Mouse (Mus musculus) heart, embryonic 12.5 days (tissue): ENCODE results near the gene Mrpl43. TPM values are rescaled to one million over a fixed set of nuclear protein-coding genes. Genes with fewer than 3 reads are reported as not detected.

Experiments
- ATAC-seq: fragments of 200-750 bp; cut with Nextera tagmentation; 2 replicates; pipeline ENCODE4 v1.8.0; 2017; ENCODE audit warnings: moderate TSS enrichment, moderate library complexity; ENCODE audit not compliant: insufficient number of reproducible peaks, low FRiP score
- H3K27ac ChIP-seq: fragments of 300-500 bp; sonication (generic); 2 replicates; pipeline ENCODE4 v1.5.1; 2016; ENCODE audit warnings: mild to moderate bottlenecking, moderate library complexity; ENCODE audit not compliant: poor library complexity, severe bottlenecking
- H3K27me3 ChIP-seq: fragments of 300-500 bp; sonication (generic); replicated peaks from 2 replicates; pipeline ENCODE4 v1.6.1; 2016; ENCODE audit warnings: mild to moderate bottlenecking, moderate library complexity
- H3K36me3 ChIP-seq: fragments of 300-500 bp; sonication (generic); 2 replicates; pipeline ENCODE4 v1.6.1; 2016; ENCODE audit warnings: mild to moderate bottlenecking, moderate library complexity
- H3K4me1 ChIP-seq: fragments of 300-500 bp; sonication (generic); replicated peaks from 2 replicates; pipeline ENCODE4 v1.6.1; 2016; ENCODE audit warnings: mild to moderate bottlenecking
- H3K4me2 ChIP-seq: fragments of 300-500 bp; sonication (generic); 2 replicates; pipeline ENCODE4 v1.6.1; 2016; ENCODE audit warnings: mild to moderate bottlenecking, moderate library complexity
- H3K4me3 ChIP-seq: fragments of 300-500 bp; sonication (generic); 2 replicates; pipeline ENCODE4 v1.5.1; 2016; ENCODE audit warnings: mild to moderate bottlenecking
- H3K9ac ChIP-seq: fragments of 300-500 bp; sonication (generic); 2 replicates; pipeline ENCODE4 v1.6.1; 2016; ENCODE audit warnings: mild to moderate bottlenecking, moderate library complexity
- H3K9me3 ChIP-seq: fragments of 300-500 bp; sonication (generic); replicated peaks from 2 replicates; pipeline ENCODE4 v1.6.1; 2016; ENCODE audit warnings: mild to moderate bottlenecking, moderate library complexity
- WGBS: fragments of 180-500 bp; shearing (Covaris S2); methylation state at CpG from one replicate; pipeline ENCODE4 v1.1.7; 2016; 5-methylcytosine and 5-hydroxymethylcytosine counted together
- polyA plus RNA-seq: library from polyadenylated mRNA; unstranded; fragments of >200 nt; fragmentation: Nextera tagmentation; extraction: Ambion mirVana; gene quantifications from 2 replicates; pipeline ENCODE4 v1.2.1, GENCODE M21; 2016

Gene Mrpl43
- polyA plus RNA-seq, 1 experiment from 2014 or later = 66.8 TPM

GRCm38 (mm10) chr19:45005444-45005843 is 798 bp downstream of the Mrpl43 start, which contains the start of gene Twnk:
Gene Twnk (plus strand): TSS chr19:45005663.
- no peaks in the 10 kb centered on the region for H3K27me3 ChIP-seq
- peak within 1 kb of the TSS; percentile 80 for H3K27ac ChIP-seq
- H3K4me2 ChIP-seq = peak within 1 kb of the TSS; percentile 97
- no peak for ATAC-seq
- peak within 1 kb of the TSS; percentile 94 for H3K4me3 ChIP-seq
- H3K9ac ChIP-seq = peak within 1 kb of the TSS; percentile 90
- peaks cover 46% of the 10 kb centered on the region for H3K36me3 ChIP-seq
- no peaks in the 10 kb centered on the region for H3K9me3 ChIP-seq
- 9% methylated on average over 16 of the region's 16 CpGs for WGBS
- H3K4me1 ChIP-seq = peaks cover 24% of the 10 kb centered on the region

GRCm38 (mm10) chr19:45003740-45004516 is 2.3 kb downstream of the Mrpl43 start:
- H3K9me3 ChIP-seq = no peaks in the 10 kb centered on the region
- 81% methylated on average over 7 of the region's 7 CpGs for WGBS
- H3K4me2 ChIP-seq = no peak overlapping the region
- H3K27me3 ChIP-seq = no peaks in the 10 kb centered on the region
- H3K4me1 ChIP-seq = peaks cover 24% of the 10 kb centered on the region
- peaks cover 34% of the 10 kb centered on the region for H3K36me3 ChIP-seq
- no peak overlapping the region for H3K27ac ChIP-seq
- no peak overlapping the region for H3K9ac ChIP-seq
- no peak for ATAC-seq
- no peak overlapping the region for H3K4me3 ChIP-seq

GRCm38 (mm10) chr19:45002301-45002700 is 3.9 kb downstream of the Mrpl43 start:
- Histone ChIP-seq H3K9ac (no peak overlapping the region), H3K27ac (no peak overlapping the region), H3K4me2 (no peak overlapping the region), H3K27me3 (no peaks in the 10 kb centered on the region), H3K4me3 (no peak overlapping the region), H3K36me3 (peaks cover 27% of the 10 kb centered on the region), H3K9me3 (no peaks in the 10 kb centered on the region), H3K4me1 (peaks cover 14% of the 10 kb centered on the region)
- WGBS = 54% methylated on average over 3 of the region's 3 CpGs
- no peak for ATAC-seq

DNA sequence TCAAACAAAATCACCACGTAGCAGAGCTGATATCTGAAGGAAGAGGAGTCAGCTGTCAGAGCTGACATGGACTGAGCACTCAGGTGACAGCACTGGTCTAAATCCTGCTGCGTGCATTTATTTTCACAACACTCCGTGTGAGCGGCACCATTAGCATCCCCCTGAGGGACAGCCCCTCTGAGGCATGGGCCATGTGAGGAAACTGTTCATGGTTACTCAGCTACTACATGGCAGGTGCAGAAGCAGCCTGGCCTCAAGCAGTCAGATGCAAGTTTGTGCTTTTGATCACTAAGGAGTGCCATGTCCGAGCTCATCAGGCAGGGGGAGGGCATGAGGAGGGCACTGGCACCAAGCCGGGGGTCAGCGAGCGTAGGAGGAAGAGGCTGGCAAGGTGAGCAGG is 6.6 kb downstream of the Mrpl43 start:
- WGBS = 87% methylated on average over 8 of the region's 8 CpGs
- no peak overlapping the region for H3K27ac ChIP-seq
- H3K36me3 ChIP-seq = peaks cover 26% of the 10 kb centered on the region
- no peak overlapping the region for H3K9ac ChIP-seq
- ATAC-seq = no peak
- no peak overlapping the region for H3K4me2 ChIP-seq
- no peak overlapping the region for H3K4me3 ChIP-seq
- H3K4me1 ChIP-seq = no peaks in the 10 kb centered on the region
- H3K9me3 ChIP-seq = no peaks in the 10 kb centered on the region
- H3K27me3 ChIP-seq = no peaks in the 10 kb centered on the region

GRCm38 (mm10) chr19:44997786-44998185 is 8.5 kb downstream of the Mrpl43 start:
- H3K36me3 ChIP-seq = peaks cover 10% of the 10 kb centered on the region
- no peaks in the 10 kb centered on the region for H3K9me3 ChIP-seq
- 81% methylated on average over 11 of the region's 11 CpGs for WGBS
- no peak overlapping the region for H3K27ac ChIP-seq
- H3K4me2 ChIP-seq = no peak overlapping the region
- H3K4me1 ChIP-seq = no peaks in the 10 kb centered on the region
- no peak overlapping the region for H3K4me3 ChIP-seq
- H3K27me3 ChIP-seq = no peaks in the 10 kb centered on the region
- no peak for ATAC-seq
- no peak overlapping the region for H3K9ac ChIP-seq

DNA sequence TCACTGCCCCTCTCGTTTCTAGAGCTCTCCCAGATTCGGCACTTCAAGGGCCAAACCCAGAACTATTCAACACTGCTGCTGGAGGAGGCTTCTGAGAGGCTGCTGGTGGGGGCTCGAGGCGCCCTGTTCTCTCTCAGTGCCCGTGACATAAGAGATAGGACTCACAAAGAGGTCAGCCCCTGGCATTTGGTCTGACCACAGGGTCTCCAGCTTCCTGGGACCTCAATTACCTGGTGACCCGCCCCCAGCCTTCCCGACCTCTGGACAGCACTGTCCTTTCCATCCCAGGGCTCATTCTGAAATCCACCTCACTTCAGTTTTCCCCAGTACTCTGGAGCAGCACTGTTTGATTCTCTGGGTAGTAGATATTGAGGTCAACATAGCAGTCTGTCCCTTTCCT is 13.5 kb downstream of the Mrpl43 start:
- H3K9me3 ChIP-seq = no peaks in the 10 kb centered on the region
- H3K36me3 ChIP-seq = no peaks in the 10 kb centered on the region
- peaks cover 17% of the 10 kb centered on the region for H3K4me1 ChIP-seq
- no peak overlapping the region for H3K4me3 ChIP-seq
- 45% methylated on average over 7 of the region's 7 CpGs for WGBS
- H3K27ac ChIP-seq = no peak overlapping the region
- ATAC-seq = no peak
- no peak overlapping the region for H3K9ac ChIP-seq
- no peak overlapping the region for H3K4me2 ChIP-seq
- H3K27me3 ChIP-seq = 0 out of 2 replicates have a peak, but pooled peaks cover 4% of the 10 kb centered on the region

- ATAC-seq = no peak
- H3K4me2 ChIP-seq = no peak overlapping the region
- no peaks in the 10 kb centered on the region for H3K9me3 ChIP-seq
- H3K27me3 ChIP-seq = 0 out of 2 replicates have a peak, but pooled peaks cover 7% of the 10 kb centered on the region
- H3K4me1 ChIP-seq = peaks cover 17% of the 10 kb centered on the region
- H3K36me3 ChIP-seq = no peaks in the 10 kb centered on the region
- no peak overlapping the region for H3K4me3 ChIP-seq
- no peak overlapping the region for H3K9ac ChIP-seq
- 40% methylated on average over 7 of the region's 7 CpGs for WGBS
- no peak overlapping the region for H3K27ac ChIP-seq
Observed at GRCm38 (mm10) chr19:44992246-44992645, 14.0 kb downstream of the Mrpl43 start.

GRCm38 (mm10) chr19:44991031-44991430 is 15.2 kb downstream of the Mrpl43 start:
- H3K27me3 ChIP-seq = peaks cover 10% of the 10 kb centered on the region; the same call in 1 of the 2 replicates
- peaks cover 17% of the 10 kb centered on the region for H3K4me1 ChIP-seq
- H3K27ac ChIP-seq = no peak overlapping the region
- H3K4me2 ChIP-seq = no peak overlapping the region
- H3K36me3 ChIP-seq = no peaks in the 10 kb centered on the region
- H3K9me3 ChIP-seq = no peaks in the 10 kb centered on the region
- 83% methylated on average over 8 of the region's 8 CpGs for WGBS
- ATAC-seq = no peak
- H3K4me3 ChIP-seq = no peak overlapping the region
- no peak overlapping the region for H3K9ac ChIP-seq

DNA sequence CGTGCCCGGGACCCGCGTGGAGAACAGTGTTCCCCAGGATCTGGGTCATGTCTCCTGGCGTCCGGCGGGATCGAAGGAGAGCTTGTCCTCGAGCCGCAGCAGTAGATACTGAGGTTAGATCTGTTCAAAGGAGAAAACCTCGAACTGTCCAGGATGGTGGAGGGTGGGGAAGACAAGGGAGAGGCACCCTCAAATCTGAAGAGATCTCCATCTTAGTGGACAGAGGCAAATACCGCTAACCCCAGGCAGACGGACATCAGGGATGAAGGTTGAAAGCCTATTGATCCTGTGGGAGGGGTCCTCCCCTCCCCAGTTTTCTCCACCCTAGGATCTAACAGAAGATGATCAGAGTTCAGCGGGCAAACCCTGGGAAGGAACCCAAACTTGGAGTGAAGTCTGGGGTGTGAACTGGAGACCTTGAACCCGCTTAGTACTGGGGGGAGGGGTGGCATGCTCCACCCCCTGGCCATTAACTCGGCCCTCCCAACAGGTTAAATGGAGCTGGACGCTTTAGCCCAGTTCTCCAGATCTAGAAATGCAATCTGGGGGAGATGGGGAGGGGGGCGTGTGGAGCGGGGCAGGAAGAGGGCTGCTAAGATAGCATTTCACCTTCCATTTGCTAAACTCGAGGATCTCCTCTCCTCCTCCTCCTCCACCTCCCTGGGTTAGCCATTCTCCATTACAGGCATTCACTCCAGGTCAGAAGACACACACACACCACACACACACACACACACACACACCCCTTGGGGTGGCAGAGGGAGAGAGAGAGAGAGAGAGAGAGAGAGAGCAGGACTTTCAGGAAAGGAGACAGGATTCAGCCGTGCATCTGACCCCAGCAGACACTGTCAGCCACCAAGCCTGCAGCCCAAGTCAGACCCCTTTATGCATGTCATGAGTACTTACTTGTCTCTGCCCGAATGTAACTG is 16.4 kb downstream of the Mrpl43 start:
- no peaks in the 10 kb centered on the region for H3K9me3 ChIP-seq
- no peaks in the 10 kb centered on the region for H3K36me3 ChIP-seq
- 9% methylated on average over 22 of the region's 22 CpGs for WGBS
- peak overlapping the region; percentile 68 for H3K4me3 ChIP-seq
- H3K27ac ChIP-seq = no peak overlapping the region
- H3K4me1 ChIP-seq = peaks cover 23% of the 10 kb centered on the region
- peak overlapping the region; percentile 100 for H3K4me2 ChIP-seq
- peak overlapping the region; percentile 87 for H3K9ac ChIP-seq
- peaks cover 10% of the 10 kb centered on the region; the same call in 1 of the 2 replicates for H3K27me3 ChIP-seq
- no peak for ATAC-seq

DNA sequence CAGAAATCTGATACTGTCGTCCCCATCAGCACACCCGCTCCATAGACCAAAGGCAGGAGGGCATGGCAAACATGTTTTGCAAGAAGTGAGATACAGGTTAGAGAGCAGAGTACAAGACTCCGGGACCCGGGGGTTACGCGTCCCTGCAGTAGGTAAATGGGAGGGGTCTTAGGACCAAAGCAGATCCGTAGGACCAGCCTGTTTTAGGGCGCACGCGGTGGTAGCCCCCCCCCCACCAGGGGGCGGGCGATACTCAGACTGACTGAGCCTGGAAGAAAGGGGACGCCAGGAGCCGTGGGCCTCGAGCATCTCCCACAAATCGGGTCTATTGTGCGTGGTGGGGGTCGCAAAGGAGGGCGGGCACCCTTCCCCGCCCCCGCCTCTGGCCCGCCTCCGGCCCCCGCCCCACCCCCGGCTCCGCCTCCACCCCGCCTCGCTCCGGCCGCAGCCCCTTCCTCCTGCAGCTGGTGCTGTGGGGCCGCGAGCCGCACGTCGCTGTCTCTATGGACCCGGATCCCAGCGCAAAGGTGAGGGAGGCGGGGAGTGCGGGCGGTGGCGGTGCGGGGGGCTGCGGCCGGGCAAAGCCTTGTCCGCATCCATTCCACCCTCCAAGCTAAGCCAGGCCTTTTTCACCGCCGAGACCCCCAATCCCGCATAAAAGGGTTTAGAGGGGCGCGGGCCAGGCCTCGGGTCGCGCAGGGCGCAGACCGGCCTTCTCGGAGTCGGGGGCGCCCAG is 17.2 kb downstream of the Mrpl43 start, which contains the start of gene Sema4g:
Gene Sema4g, plus strand, starts transcription at position 271 of the 736 bp plus-strand sequence.
- WGBS = 1% methylated on average over 55 of the region's 58 CpGs

More for the DNA sequence above, 17.2 kb downstream of the Mrpl43 start, which contains the start of gene Sema4g:
- H3K4me2 ChIP-seq = peak within 1 kb of the TSS; percentile 100
- H3K27ac ChIP-seq = no peak within 1 kb of the TSS
- H3K9ac ChIP-seq = peak within 1 kb of the TSS; percentile 87
- peak within 1 kb of the TSS; percentile 68 for H3K4me3 ChIP-seq
- H3K36me3 ChIP-seq = 0 out of 2 replicates have a peak, but pooled peaks cover 5% of the 10 kb centered on the region
- no peaks in the 10 kb centered on the region for H3K9me3 ChIP-seq
- peaks cover 10% of the 10 kb centered on the region; the same call in 1 of the 2 replicates for H3K27me3 ChIP-seq
- H3K4me1 ChIP-seq = peaks cover 23% of the 10 kb centered on the region
- peak; percentile 49; the same call in 1 of the 2 replicates for ATAC-seq
